Mouse (Mus musculus) E14TG2a.4 (cell line): ENCODE measurements around the gene Syn3.

Experiments used
- CTCF ChIP-seq: conservative IDR thresholded peaks from 2 replicates; pipeline ENCODE4 v1.5.1; 2014; ENCODE audit warnings: low read length
- NANOG ChIP-seq: IDR thresholded peaks from 2 replicates; pipeline ENCODE4 v1.6.1; 2014; ENCODE audit warnings: borderline replicate concordance, low read length, mixed read lengths
- POU5F1 ChIP-seq: IDR thresholded peaks from 2 replicates; pipeline ENCODE4 v1.6.1; 2014; ENCODE audit warnings: low read length, borderline replicate concordance

DNA sequence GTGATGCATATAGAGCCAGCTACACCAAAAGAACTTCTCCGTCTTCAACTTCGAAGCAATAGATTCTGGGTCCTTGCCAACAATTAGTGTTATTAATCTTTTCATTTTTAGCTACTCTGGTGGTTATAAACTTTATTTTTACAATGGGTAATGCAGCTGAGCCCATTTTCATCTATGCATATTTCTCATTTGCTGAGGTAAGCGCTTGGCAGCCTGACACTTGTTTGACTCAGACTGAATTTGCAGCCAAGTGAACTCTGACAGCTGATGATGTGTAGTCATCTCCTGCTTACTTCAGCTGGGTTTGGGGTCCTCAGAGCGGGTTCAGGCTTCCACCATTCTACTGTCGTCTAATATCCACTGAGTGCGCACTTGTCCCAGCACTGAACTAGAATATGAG, 369.6 kb downstream of the Syn3 start:
- no peak for TF ChIP-seq CTCF
- TF ChIP-seq NANOG = no peak
- TF ChIP-seq POU5F1 = no peak
